Mouse (Mus musculus): Measurements from ENCODE around the gene Glt6d1.
"Not testable (repeated sequence)": the region's sequence is repeated elsewhere in the genome, so short reads cannot be mapped to it uniquely, and the experiment has no call there.

Glt6d1 gene

DNA sequence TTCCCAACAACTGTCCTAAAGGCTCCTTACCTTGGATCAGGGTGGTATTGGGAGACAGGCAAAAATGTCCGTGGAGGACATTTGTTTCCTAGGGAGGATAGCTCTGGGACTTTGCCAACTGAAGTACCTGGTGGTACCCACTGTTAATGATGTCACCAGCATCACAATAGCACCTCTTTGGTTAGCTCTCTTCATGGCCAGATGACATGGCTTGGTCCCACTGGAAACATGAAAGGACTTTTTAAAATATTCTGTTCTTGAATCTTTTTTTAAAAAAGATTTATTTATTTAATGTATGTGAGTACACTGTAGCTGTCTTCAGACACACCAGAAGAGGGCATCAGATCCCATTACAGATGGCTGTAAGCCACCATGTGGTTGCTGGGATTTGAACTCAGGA is at the start of gene Glt6d1:
TSS of gene Glt6d1 (minus strand) at position 101 of the 400 bp plus-strand sequence.
- H3K27me3 ChIP-seq (ENCODE audit: control insufficient read depth, insufficient read depth, low read length, poor library complexity, severe bottlenecking); DNase-seq (ENCODE audit: low read depth, low spot score); H3K36me3 ChIP-seq (ENCODE audit: control insufficient read depth, insufficient read depth, low read length, poor library complexity, severe bottlenecking): not testable (repeated sequence)

DNA sequence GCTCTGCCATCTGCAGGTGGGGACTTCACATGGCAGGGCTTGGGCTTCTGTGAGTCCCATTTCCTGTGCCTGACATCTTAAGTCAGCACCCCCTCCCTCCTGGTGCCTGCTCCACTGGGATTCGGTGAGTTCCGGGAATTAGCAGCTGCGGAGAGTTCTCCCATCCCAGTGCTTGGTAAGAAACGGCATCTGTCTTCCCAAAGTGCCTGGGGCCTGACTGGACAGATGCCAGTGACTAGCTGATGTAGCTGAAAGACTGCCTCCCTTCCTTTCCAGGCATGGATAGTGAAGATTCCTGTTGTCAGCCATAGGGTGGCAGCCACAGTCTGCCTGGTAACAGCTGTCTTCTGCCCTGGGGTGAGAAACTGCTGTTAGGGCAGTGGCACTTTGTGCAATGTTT is 49.8 kb upstream of the Glt6d1 start:
- DNase-seq (ENCODE audit: low read depth, low spot score) = no peak
- no peaks in the 10 kb centered on the region for H3K36me3 ChIP-seq (ENCODE audit: control insufficient read depth, insufficient read depth, low read length, poor library complexity, severe bottlenecking)
- H3K27me3 ChIP-seq (ENCODE audit: control insufficient read depth, insufficient read depth, low read length, poor library complexity, severe bottlenecking) = no peaks in the 10 kb centered on the region

DNA sequence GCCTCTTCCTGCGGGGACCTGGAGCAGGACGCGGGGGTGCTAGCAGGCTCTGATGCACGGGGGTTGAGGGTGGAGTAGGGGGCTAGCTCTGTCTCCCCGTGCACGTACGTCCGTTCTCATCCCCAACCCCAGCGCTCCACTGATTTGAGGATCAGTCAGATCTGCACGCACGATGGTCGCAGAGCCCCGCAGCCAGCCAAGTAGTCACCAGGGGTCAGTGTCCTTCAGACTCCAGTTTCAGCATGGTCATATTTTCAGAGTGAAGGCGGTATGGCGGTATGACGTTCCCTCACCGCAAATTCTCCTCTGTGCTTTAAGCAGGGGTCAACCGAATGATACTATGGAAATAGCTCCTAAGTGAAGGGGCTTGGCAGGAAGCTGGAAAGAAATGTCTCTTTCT is 48.6 kb upstream of the Glt6d1 start:
- H3K36me3 ChIP-seq (ENCODE audit: control insufficient read depth, insufficient read depth, low read length, poor library complexity, severe bottlenecking) = no peaks in the 10 kb centered on the region
- DNase-seq (ENCODE audit: low read depth, low spot score) = no peak

DNA sequence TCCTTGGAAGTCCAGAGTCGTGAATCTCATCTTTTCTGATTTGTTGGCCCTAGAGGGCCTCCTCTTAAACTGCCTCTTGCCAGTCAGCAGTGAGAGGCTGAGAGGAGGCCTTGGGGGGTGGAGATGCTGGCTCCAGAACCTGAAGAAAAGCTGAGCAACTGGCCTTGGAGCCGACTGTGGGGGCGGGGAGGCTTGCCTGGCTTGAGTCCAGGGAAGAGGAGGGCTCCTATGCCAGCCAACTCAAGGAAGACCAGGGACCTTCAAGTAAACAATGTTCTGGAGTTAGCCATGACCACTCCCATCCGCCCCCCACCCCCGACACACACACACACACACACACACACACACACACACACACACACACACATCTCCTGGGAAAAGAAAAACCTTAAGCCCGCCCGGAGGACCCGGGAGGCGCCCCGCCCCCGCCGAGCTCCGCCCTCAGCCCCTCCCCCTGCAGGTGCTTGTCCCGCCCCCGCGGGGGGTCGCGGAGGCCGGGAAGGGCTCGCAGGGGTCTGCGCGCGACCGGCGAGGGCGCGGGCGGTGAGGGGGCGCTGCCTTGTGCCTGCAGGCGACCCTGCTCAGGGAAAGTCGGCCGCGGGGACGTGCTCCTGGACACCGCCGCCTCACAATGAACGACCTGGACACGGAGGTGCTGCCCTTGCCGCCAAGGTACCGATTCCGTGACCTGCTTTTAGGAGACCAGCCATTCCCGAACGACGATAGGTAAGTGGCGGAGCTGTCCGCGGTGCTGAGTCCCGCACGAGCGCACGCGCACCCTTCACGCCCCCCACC is 47.9 kb upstream of the Glt6d1 start, which contains the start of gene Kcnt1:
TSS of gene Kcnt1 (plus strand) at position 398 of the 795 bp plus-strand sequence.
- H3K36me3 ChIP-seq (ENCODE audit: control insufficient read depth, insufficient read depth, low read length, poor library complexity, severe bottlenecking) = no peaks in the 10 kb centered on the region
- no peaks in the 10 kb centered on the region for H3K27me3 ChIP-seq (ENCODE audit: control insufficient read depth, insufficient read depth, low read length, poor library complexity, severe bottlenecking)
- no peak for DNase-seq (ENCODE audit: low read depth, low spot score)

More for the DNA sequence above, 48.6 kb upstream of the Glt6d1 start:
- no peaks in the 10 kb centered on the region for H3K27me3 ChIP-seq (ENCODE audit: control insufficient read depth, insufficient read depth, low read length, poor library complexity, severe bottlenecking)

DNA sequence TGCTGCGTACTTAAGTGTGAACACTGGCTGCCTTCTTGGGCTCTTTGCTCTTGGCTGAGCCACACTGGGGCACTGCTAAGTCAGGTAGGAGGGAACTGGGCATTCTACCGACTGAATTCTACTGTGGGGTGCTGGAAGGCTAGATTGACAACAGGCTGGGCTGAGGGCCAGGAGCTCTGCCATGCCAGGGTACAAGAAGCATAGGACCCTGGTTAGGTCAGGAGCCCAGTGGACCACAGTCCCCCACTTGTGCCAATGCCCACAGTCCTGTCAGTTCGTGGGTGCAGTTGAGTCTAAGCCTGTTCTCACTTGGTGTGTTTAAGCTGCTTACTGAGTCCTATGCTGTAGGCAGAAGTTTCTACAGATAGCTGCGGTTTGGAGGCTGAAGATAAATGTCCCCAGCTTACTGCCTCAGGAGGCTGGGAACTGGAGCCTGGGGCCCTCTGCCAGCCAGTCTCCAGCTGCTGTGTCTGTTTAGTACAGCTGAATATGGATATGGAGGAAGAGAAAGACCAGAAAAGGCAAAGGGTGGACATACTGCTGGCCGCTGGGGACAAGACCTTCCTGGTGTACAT is 47.1 kb upstream of the Glt6d1 start:
- Histone ChIP-seq H3K27me3 (ENCODE audit: control insufficient read depth, insufficient read depth, low read length, poor library complexity, severe bottlenecking) (no peaks in the 10 kb centered on the region), H3K36me3 (ENCODE audit: control insufficient read depth, insufficient read depth, low read length, poor library complexity, severe bottlenecking) (no peaks in the 10 kb centered on the region)
- DNase-seq (ENCODE audit: low read depth, low spot score) = no peak

DNA sequence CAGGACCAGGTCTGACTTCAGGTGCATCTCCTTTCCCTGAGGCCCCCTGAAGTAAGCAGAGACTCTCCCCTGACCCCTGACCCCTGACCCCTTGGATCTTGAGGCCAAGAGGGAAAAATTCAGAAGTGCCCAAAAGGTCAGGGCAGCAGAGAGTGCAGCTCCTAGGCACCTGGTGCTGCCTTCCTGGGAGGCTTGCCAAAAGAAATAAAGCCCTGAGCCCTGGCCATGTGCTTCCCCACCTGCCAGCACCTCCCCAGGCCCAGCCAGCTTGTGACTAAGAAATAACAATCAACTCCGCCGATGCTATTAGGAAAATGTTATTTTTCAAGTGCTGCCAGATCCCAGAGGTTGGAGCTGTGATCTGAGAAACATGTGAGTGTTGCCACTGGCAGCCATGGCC is 46.4 kb upstream of the Glt6d1 start:
- Histone ChIP-seq H3K36me3 (ENCODE audit: control insufficient read depth, insufficient read depth, low read length, poor library complexity, severe bottlenecking) (no peaks in the 10 kb centered on the region), H3K27me3 (ENCODE audit: control insufficient read depth, insufficient read depth, low read length, poor library complexity, severe bottlenecking) (no peaks in the 10 kb centered on the region)
- DNase-seq (ENCODE audit: low read depth, low spot score) = no peak

DNA sequence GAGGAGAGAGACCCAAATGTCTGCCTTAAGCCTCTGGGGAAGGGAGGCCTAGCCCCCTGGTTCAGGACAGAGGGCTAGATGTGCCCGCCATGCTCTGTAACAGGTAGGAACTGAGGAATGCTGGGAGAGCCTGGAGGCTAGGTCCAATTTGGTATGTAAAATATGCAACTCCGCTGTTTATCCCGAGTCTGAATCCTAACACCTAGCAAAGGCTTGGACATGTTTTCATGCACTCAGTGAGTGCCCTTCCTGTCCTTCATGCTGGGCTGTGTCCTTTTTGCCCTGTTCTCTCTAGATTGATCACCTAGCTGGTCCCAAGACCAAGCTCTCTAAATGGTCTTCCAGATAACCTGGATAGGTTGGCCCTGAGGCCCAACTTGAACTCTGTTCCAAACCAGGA is 44.2 kb upstream of the Glt6d1 start:
- H3K36me3 ChIP-seq (ENCODE audit: control insufficient read depth, insufficient read depth, low read length, poor library complexity, severe bottlenecking) = no peaks in the 10 kb centered on the region
- no peak for DNase-seq (ENCODE audit: low read depth, low spot score)
- H3K27me3 ChIP-seq (ENCODE audit: control insufficient read depth, insufficient read depth, low read length, poor library complexity, severe bottlenecking) = no peaks in the 10 kb centered on the region

DNA sequence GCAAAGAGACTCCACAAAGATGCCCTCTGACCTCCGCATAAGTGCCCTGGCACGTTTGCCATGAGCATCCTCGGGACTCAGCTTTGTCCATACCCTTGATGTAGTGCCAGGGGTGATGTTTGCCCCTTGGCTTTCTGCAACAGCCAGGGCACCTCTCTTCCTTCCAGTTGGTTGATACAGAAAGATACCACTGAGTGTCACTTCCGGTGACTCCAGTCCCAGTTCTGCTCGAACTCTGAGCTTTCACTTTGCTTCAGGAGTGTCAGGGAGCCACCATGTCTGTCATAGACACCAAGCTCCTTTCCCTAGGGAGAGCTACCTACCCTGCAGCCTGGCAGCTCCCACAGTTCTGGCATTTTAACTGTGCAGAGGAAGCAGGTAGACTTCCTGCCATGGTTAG is 38.4 kb upstream of the Glt6d1 start:
- DNase-seq (ENCODE audit: low read depth, low spot score) = no peak
- no peaks in the 10 kb centered on the region for H3K27me3 ChIP-seq (ENCODE audit: control insufficient read depth, insufficient read depth, low read length, poor library complexity, severe bottlenecking)
- no peaks in the 10 kb centered on the region for H3K36me3 ChIP-seq (ENCODE audit: control insufficient read depth, insufficient read depth, low read length, poor library complexity, severe bottlenecking)

DNA sequence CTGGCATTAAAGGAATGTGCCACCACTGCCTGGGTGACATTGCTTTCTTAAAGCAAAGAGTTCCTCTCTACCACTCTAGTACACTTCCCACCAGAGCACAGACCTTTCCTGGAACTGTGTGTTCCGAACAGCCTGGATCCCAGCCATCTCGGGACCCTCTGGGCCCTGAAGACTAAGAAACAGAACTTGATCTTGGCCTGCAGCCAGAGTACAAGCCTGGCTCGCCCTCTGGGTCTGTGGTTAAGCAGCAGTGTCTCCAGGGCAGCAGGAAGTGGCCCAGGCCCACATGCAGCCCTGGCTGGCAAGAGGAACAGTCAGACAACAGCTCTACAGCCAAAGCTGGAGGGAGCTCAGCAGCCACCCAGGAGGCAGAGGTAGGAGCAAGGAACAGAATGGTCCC is 37.0 kb upstream of the Glt6d1 start:
- no peak for DNase-seq (ENCODE audit: low read depth, low spot score)
- Histone ChIP-seq H3K36me3 (ENCODE audit: control insufficient read depth, insufficient read depth, low read length, poor library complexity, severe bottlenecking) (no peaks in the 10 kb centered on the region), H3K27me3 (ENCODE audit: control insufficient read depth, insufficient read depth, low read length, poor library complexity, severe bottlenecking) (no peaks in the 10 kb centered on the region)

DNA sequence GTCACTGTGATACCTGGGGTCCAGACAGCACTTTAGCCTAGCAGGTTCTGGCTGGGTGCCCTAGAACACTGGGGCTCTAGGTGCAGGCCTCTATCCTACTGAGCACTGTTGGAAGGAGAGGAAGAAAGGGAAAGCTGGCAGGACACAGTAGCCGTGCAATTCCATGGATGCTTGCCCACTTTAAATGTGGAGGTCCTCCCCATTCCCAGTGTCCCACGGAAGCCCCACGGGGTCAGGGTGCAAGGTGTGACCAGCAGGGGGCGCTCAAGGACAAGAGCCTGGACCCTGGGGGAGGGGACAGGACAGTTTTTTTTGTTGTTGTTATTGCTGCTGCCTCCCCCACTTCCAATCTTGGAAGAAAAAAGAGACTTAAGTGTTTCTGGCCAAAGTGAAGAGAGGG is 34.7 kb upstream of the Glt6d1 start:
- DNase-seq (ENCODE audit: low read depth, low spot score) = peak; percentile 51
- no peaks in the 10 kb centered on the region for H3K27me3 ChIP-seq (ENCODE audit: control insufficient read depth, insufficient read depth, low read length, poor library complexity, severe bottlenecking)
- H3K36me3 ChIP-seq (ENCODE audit: control insufficient read depth, insufficient read depth, low read length, poor library complexity, severe bottlenecking) = no peaks in the 10 kb centered on the region

DNA sequence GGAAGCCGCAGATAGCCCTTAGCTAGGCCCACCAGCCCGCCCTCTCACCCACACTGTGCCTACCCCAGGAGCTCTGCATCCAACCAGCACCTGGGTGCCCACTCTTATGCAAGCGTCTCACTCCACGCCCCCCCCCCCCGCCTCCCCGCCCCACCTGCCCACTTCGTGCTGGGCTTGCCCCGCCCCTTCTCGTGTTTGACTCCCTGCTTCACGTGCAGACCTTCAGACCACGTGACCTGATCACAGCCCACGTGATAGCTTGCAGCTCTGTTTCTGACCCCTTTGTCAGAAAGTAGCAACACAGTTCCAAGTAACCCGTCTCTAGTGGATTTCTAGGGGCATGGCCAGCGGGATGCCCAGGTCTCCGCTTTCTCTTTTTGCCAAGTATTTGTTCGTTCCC is 31.6 kb upstream of the Glt6d1 start, which contains the start of gene Sohlh1:
TSS of gene Sohlh1 (minus strand) at position 23 of the 400 bp plus-strand sequence.
- no peaks in the 10 kb centered on the region for H3K36me3 ChIP-seq (ENCODE audit: control insufficient read depth, insufficient read depth, low read length, poor library complexity, severe bottlenecking)
- no peaks in the 10 kb centered on the region for H3K27me3 ChIP-seq (ENCODE audit: control insufficient read depth, insufficient read depth, low read length, poor library complexity, severe bottlenecking)
- DNase-seq (ENCODE audit: low read depth, low spot score) = no peak

DNA sequence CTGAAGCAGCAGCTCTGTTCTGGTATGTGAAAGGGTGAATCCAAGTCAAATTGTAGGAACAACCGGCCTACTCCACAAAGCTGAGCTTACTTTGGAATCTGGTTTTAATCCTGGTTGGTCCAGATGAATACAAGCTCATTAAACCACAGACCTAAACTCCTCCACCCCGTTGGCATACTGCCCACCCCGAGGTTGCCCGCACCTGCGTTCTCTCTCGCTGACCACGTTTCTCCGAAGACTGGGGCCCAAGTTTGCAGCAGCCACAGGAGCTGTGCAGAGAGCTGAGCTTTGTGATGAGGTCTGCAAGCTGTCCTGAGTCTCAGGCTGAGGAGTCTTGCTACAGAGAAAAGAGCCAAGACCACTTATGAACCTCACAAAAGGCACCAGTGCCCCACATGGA is 30.9 kb upstream of the Glt6d1 start:
- Histone ChIP-seq H3K36me3 (ENCODE audit: control insufficient read depth, insufficient read depth, low read length, poor library complexity, severe bottlenecking) (no peaks in the 10 kb centered on the region), H3K27me3 (ENCODE audit: control insufficient read depth, insufficient read depth, low read length, poor library complexity, severe bottlenecking) (no peaks in the 10 kb centered on the region)
- no peak for DNase-seq (ENCODE audit: low read depth, low spot score)

DNA sequence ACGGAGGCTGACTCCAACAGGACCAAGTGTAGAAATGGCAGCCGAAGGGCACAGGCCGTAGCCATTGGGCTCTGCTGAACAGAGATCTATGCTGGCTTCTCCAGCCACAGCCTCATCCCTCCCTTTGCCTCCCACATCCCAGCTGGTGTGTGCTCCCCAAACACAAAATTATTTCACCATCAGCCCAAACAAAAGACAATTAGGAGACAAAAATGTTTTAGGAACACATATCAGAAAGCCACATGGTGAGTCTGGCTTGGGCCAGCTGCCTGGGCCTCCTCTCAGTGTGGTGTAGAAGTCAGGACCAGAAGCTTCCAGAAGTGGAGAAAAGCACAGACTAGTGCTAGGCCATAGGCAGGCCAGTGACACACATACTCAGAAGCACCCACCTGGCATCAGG is 28.4 kb upstream of the Glt6d1 start:
- H3K27me3 ChIP-seq (ENCODE audit: control insufficient read depth, insufficient read depth, low read length, poor library complexity, severe bottlenecking) = no peaks in the 10 kb centered on the region
- no peak for DNase-seq (ENCODE audit: low read depth, low spot score)
- no peaks in the 10 kb centered on the region for H3K36me3 ChIP-seq (ENCODE audit: control insufficient read depth, insufficient read depth, low read length, poor library complexity, severe bottlenecking)

DNA sequence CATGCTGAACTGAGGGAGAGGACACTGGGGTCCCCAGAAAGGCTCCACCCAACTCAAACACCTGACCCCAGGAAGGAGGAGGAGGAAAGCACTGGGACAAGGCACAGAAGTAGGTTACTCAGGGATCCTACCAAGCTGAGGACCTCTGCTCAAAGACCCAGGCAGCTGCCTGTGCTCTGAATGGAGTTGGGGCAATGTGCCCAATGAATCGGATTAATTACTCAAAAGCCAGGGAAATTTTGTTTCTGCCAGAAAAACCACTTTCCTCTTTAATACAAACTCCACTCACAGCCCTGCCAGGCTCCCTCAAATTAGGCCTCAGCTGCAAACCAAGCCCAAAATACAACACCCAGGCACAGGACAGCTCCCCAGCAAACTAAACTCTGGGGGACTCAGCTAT is 27.1 kb upstream of the Glt6d1 start:
- H3K27me3 ChIP-seq (ENCODE audit: control insufficient read depth, insufficient read depth, low read length, poor library complexity, severe bottlenecking) = no peaks in the 10 kb centered on the region
- H3K36me3 ChIP-seq (ENCODE audit: control insufficient read depth, insufficient read depth, low read length, poor library complexity, severe bottlenecking) = no peaks in the 10 kb centered on the region
- DNase-seq (ENCODE audit: low read depth, low spot score) = no peak

DNA sequence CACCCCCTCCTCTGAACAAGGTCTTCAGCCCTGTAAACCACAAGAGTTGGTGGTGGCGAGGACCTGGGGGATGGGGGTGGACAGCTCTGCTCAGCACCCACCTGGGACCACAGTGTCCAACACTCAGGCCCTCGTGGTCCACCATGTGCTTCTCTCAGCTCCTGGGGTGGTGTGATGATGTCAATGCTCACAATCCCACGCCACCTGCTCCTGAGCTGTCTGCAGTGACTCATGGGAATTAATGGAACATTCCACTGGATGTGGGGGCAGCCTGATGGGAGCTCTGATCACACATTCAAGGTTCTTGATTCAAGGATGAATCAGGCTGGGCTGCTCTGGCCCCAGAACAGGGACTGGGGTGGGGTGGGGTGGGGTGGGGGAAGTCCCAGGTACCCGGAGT is 26.5 kb upstream of the Glt6d1 start:
- DNase-seq (ENCODE audit: low read depth, low spot score) = no peak
- no peaks in the 10 kb centered on the region for H3K36me3 ChIP-seq (ENCODE audit: control insufficient read depth, insufficient read depth, low read length, poor library complexity, severe bottlenecking)
- H3K27me3 ChIP-seq (ENCODE audit: control insufficient read depth, insufficient read depth, low read length, poor library complexity, severe bottlenecking) = no peaks in the 10 kb centered on the region

Measured in splenic B cell, adult 2 months (primary cell).